Mouse (Mus musculus) midbrain, embryonic 14.5 days (tissue): ENCODE data around the gene Ina. TPM values are rescaled to one million over a fixed set of nuclear protein-coding genes. Genes with fewer than 3 reads are reported as not detected.

Experiments
- polyA plus RNA-seq: library from polyadenylated mRNA; unstranded; fragments of >200 nt; fragmentation: Nextera tagmentation; extraction: Ambion mirVana; gene quantifications from 2 replicates; pipeline ENCODE4 v1.2.1, GENCODE M21; 2014

Gene Ina
- polyA plus RNA-seq, 1 experiment from 2014 or later = 611 TPM

Other genes starting within 250 kb of the Ina start
- gene Nt5c2, start 455 bp downstream of the Ina start, polyA plus RNA-seq = 89.9 and 91.1 TPM in 2 replicates
- 32.2 and 33.6 TPM in 2 replicates for gene Pcgf6, start 36.2 kb downstream of the Ina start, polyA plus RNA-seq
- 8.8 and 10.5 TPM in 2 replicates for gene Taf5, start 53.0 kb downstream of the Ina start, polyA plus RNA-seq
- 1,314 and 1,712 TPM in 2 replicates for gene Usmg5, start 75.9 kb downstream of the Ina start, polyA plus RNA-seq
- 7.2 and 7.3 TPM in 2 replicates for gene Pdcd11, start 76.1 kb downstream of the Ina start, polyA plus RNA-seq
- gene Calhm2, start 123.6 kb downstream of the Ina start, polyA plus RNA-seq = 0.45 and 0.49 TPM in 2 replicates
- gene Calhm1, start 129.6 kb downstream of the Ina start, polyA plus RNA-seq = not detected in 2 replicates
- gene Calhm3, start 143.1 kb downstream of the Ina start, polyA plus RNA-seq = not detected in 2 replicates
- gene Neurl1a, start 164.1 kb downstream of the Ina start, polyA plus RNA-seq = 9.6 and 11.4 TPM in 2 replicates